Mouse (Mus musculus) adrenal gland, adult 2 months (tissue): Measurements from ENCODE around the gene C330021F23Rik. TPM values are rescaled to one million over a fixed set of nuclear protein-coding genes. Genes with fewer than 3 reads are reported as not detected.

Experiments
- polyA plus RNA-seq: library from polyadenylated mRNA; depleted of rRNA; stranded (reverse); fragments of >200 nt; gene quantifications from 2 replicates; pipeline ENCODE4 v1.2.3, GENCODE M21; 2012; rRNA removed
- total RNA-seq, 2 experiments: library from RNA; stranded (reverse); gene quantifications; 2 replicates each; pipeline ENCODE4 v1.2.3; 2021

C330021F23Rik gene
- total and polyA plus RNA-seq, 3 experiments: not detected

Other genes starting within 250 kb of the C330021F23Rik start
- under 1 TPM; 0.66 TPM for gene A430078G23Rik, start 214.6 kb upstream of the C330021F23Rik start, total RNA-seq
- 0.11 TPM in 1 of 2 replicates, not detected in the other for gene A430078G23Rik, start 214.6 kb upstream of the C330021F23Rik start, polyA plus RNA-seq
- gene Arhgef18, start 175.0 kb upstream of the C330021F23Rik start, total RNA-seq: 10 to 100 TPM; 28.1 to 36.1 TPM
- 43.2 and 48.4 TPM in 2 replicates for gene Arhgef18, start 175.0 kb upstream of the C330021F23Rik start, polyA plus RNA-seq
- gene Pex11g, start 100.3 kb upstream of the C330021F23Rik start, total RNA-seq: 10 to 100 TPM; 10.4 TPM
- gene Pex11g, start 100.3 kb upstream of the C330021F23Rik start, polyA plus RNA-seq: 11.8 and 16.9 TPM in 2 replicates
- gene Tex45, start 97.1 kb upstream of the C330021F23Rik start, total RNA-seq: under 1 TPM in 1 of 2 experiments, not detected in 1; 0.17 TPM
- gene Tex45, start 97.1 kb upstream of the C330021F23Rik start, polyA plus RNA-seq: 0.16 and 0.17 TPM in 2 replicates
- 10 to 100 TPM; 22.5 to 23.2 TPM for gene Zfp358, start 74.9 kb upstream of the C330021F23Rik start, total RNA-seq
- 80.1 and 81.3 TPM in 2 replicates for gene Zfp358, start 74.9 kb upstream of the C330021F23Rik start, polyA plus RNA-seq
- gene Mcoln1, start 67.5 kb upstream of the C330021F23Rik start, total RNA-seq: 10 to 100 TPM; 42.5 to 45.0 TPM
- 1,409 and 1,463 TPM in 2 replicates for gene Mcoln1, start 67.5 kb upstream of the C330021F23Rik start, polyA plus RNA-seq
- gene Pnpla6, start 52.6 kb upstream of the C330021F23Rik start, total RNA-seq: 10 to 100 TPM; 35.2 to 38.8 TPM
- gene Pnpla6, start 52.6 kb upstream of the C330021F23Rik start, polyA plus RNA-seq: 48.3 and 54.6 TPM in 2 replicates
- gene Camsap3, start 19.3 kb downstream of the C330021F23Rik start, total RNA-seq: 10 to 100 TPM in 1 of 2 experiments, 1 to 10 TPM in 1; 5.2 to 13.3 TPM
- 6.4 and 7.4 TPM in 2 replicates for gene Camsap3, start 19.3 kb downstream of the C330021F23Rik start, polyA plus RNA-seq
- 10 to 100 TPM; 34.8 to 36.8 TPM for gene Xab2, start 53.3 kb downstream of the C330021F23Rik start, total RNA-seq
- gene Xab2, start 53.3 kb downstream of the C330021F23Rik start, polyA plus RNA-seq: 40.7 and 40.9 TPM in 2 replicates
- gene Pet100, start 53.6 kb downstream of the C330021F23Rik start, total RNA-seq: 100 to 1,000 TPM; 153 to 159 TPM
- 1.7 and 2.2 TPM in 2 replicates for gene Pet100, start 53.6 kb downstream of the C330021F23Rik start, polyA plus RNA-seq
- gene Pcp2, start 57.6 kb downstream of the C330021F23Rik start, total RNA-seq: not detected
- gene Pcp2, start 57.6 kb downstream of the C330021F23Rik start, polyA plus RNA-seq: not detected in 2 replicates
- 100 to 1,000 TPM in 1 of 2 experiments, 10 to 100 TPM in 1; 72.1 to 131 TPM for gene Stxbp2, start 63.0 kb downstream of the C330021F23Rik start, total RNA-seq
- 106 and 141 TPM in 2 replicates for gene Stxbp2, start 63.0 kb downstream of the C330021F23Rik start, polyA plus RNA-seq
- gene Retn, start 87.8 kb downstream of the C330021F23Rik start, total RNA-seq: 100 to 1,000 TPM; 165 to 223 TPM
- gene Retn, start 87.8 kb downstream of the C330021F23Rik start, polyA plus RNA-seq: 59.9 and 96.4 TPM in 2 replicates
- gene Mcemp1, start 97.8 kb downstream of the C330021F23Rik start, total RNA-seq: under 1 TPM in 1 of 2 experiments, not detected in 1; 0.49 TPM
- not detected in 2 replicates for gene Mcemp1, start 97.8 kb downstream of the C330021F23Rik start, polyA plus RNA-seq
- gene Fcor, start 104.4 kb downstream of the C330021F23Rik start, total RNA-seq: 10 to 100 TPM; 59.0 to 69.8 TPM
- 18.3 and 18.8 TPM in 2 replicates for gene Fcor, start 104.4 kb downstream of the C330021F23Rik start, polyA plus RNA-seq
- 10 to 100 TPM; 19.3 to 19.6 TPM for gene Trappc5, start 108.3 kb downstream of the C330021F23Rik start, total RNA-seq
- gene Trappc5, start 108.3 kb downstream of the C330021F23Rik start, polyA plus RNA-seq: 29.7 and 35.8 TPM in 2 replicates
- gene Fcer2a, start 126.2 kb downstream of the C330021F23Rik start, total RNA-seq: under 1 TPM in 1 of 2 experiments, not detected in 1; 0.41 TPM
- 0.07 and 0.26 TPM in 2 replicates for gene Fcer2a, start 126.2 kb downstream of the C330021F23Rik start, polyA plus RNA-seq
- gene Clec4g, start 152.7 kb downstream of the C330021F23Rik start, total RNA-seq: under 1 TPM in 1 of 2 experiments, not detected in 1; 0.24 TPM
- gene Clec4g, start 152.7 kb downstream of the C330021F23Rik start, polyA plus RNA-seq: 0.08 TPM in 1 of 2 replicates, not detected in the other
- gene Cd209a, start 181.0 kb downstream of the C330021F23Rik start, total RNA-seq: under 1 TPM; 0.90 to 0.92 TPM
- 0.19 TPM in 1 of 2 replicates, not detected in the other for gene Cd209a, start 181.0 kb downstream of the C330021F23Rik start, polyA plus RNA-seq